Mouse (Mus musculus) G1E (cell line): ENCODE measurements around the gene Gltp. TPM values are rescaled to one million over a fixed set of nuclear protein-coding genes. Genes with fewer than 3 reads are reported as not detected.

Experiments used
- ATAC-seq: 2 replicates; pipeline ENCODE4 v1.8.0; 2016; ENCODE audit warnings: mild to moderate bottlenecking; ENCODE audit not compliant: insufficient number of reproducible peaks, poor library complexity, low FRiP score, severe bottlenecking; ENCODE audit errors: extremely low read depth
- DNase-seq: peaks from one replicate; pipeline ENCODE4 v3.0.0; 2012; ENCODE audit warnings: low spot score
- H3K27me3 ChIP-seq: 2 replicates; pipeline ENCODE4 v1.6.1; 2012; ENCODE audit warnings: mild to moderate bottlenecking, low read length, inconsistent platforms; ENCODE audit not compliant: insufficient read depth
- H3K36me3 ChIP-seq: replicated peaks from 2 replicates; pipeline ENCODE3; 2012; ENCODE audit warnings: mild to moderate bottlenecking, inconsistent platforms
- H3K4me1 ChIP-seq: 2 replicates; pipeline ENCODE4 v1.6.1; 2012; ENCODE audit warnings: low read depth, low read length, inconsistent platforms, mixed read lengths; ENCODE audit not compliant: insufficient read depth
- H3K4me3 ChIP-seq: 2 replicates; pipeline ENCODE4 v1.5.1; 2012; ENCODE audit warnings: low read depth, mild to moderate bottlenecking, inconsistent platforms, low read length, moderate library complexity, mixed read lengths
- H3K9me3 ChIP-seq: replicated peaks from 2 replicates; pipeline ENCODE4 v1.6.1; 2012; ENCODE audit warnings: inconsistent platforms
- CTCF ChIP-seq: IDR thresholded peaks from 2 replicates; pipeline ENCODE4 v1.5.1; 2012; ENCODE audit warnings: low read depth, low read length, inconsistent platforms, mixed read lengths
- GATA1 ChIP-seq: IDR thresholded peaks from 2 replicates; pipeline ENCODE4 v1.6.1; 2012; ENCODE audit warnings: borderline replicate concordance, low read length, inconsistent platforms, mixed read lengths
- GATA2 ChIP-seq: IDR thresholded peaks from 2 replicates; pipeline ENCODE4 v1.6.1; 2012; ENCODE audit warnings: low read depth, low read length, inconsistent platforms, borderline replicate concordance
- POLR2AphosphoS5 ChIP-seq: IDR thresholded peaks from 2 replicates; pipeline ENCODE4 v1.6.1; 2012; ENCODE audit warnings: low read depth, low read length, inconsistent platforms; ENCODE audit not compliant: insufficient replicate concordance
- TAL1 ChIP-seq: conservative IDR thresholded peaks from 2 replicates; pipeline ENCODE4 v1.6.1; 2012; ENCODE audit warnings: low read depth, low read length, inconsistent platforms, mixed read lengths
- polyA plus RNA-seq: library from polyadenylated mRNA; stranded (reverse); fragments of >175 nt; gene quantifications from 2 replicates; pipeline ENCODE4 v1.2.3, GENCODE M21; 2012
- total RNA-seq, 2 experiments: library from RNA; stranded (forward) in 1 of 2; stranded (reverse) in 1 of 2; fragments of 200-1000 nt in 1 of 2; fragments of >200 nt in 1 of 2; fragmentation: Nextera tagmentation in 1 of 2; gene quantifications; 2 replicates each; pipeline ENCODE4 v1.2.3; 2014 to 2017

Gltp gene
- total RNA-seq (2014; fragmentation: Nextera tagmentation) = 84.4 and 85.0 TPM in 2 replicates
- 34.6 and 34.7 TPM in 2 replicates for total RNA-seq (2017)
- 40.1 and 48.0 TPM in 2 replicates for polyA plus RNA-seq

GRCm38 (mm10) chr5:114690633-114691567, at the start of gene Gltp:
TSS of gene Gltp (minus strand) at chr5:114690984.
- ATAC-seq (peak; percentile 86), DNase-seq (peak; percentile 99)
- Histone ChIP-seq H3K9me3 (no peaks in the 10 kb centered on the region), H3K4me1 (peaks cover 47% of the 10 kb centered on the region), H3K4me3 (peak within 1 kb of the TSS; percentile 87), H3K27me3 (peaks cover 30% of the 10 kb centered on the region), H3K36me3 (peaks cover 20% of the 10 kb centered on the region)
- no peak for TF ChIP-seq GATA1
- TF ChIP-seq GATA2 = no peak
- no peak for TF ChIP-seq TAL1
- no peak for TF ChIP-seq CTCF
- no peak for TF ChIP-seq POLR2AphosphoS5

- Histone ChIP-seq H3K27me3 (no peaks in the 10 kb centered on the region), H3K9me3 (no peaks in the 10 kb centered on the region), H3K4me3 (no peak overlapping the region), H3K4me1 (peaks cover 15% of the 10 kb centered on the region; the same call in 1 of the 2 replicates), H3K36me3 (peaks cover 98% of the 10 kb centered on the region)
- ATAC-seq = no peak
- DNase-seq = no peak
- no peak for TF ChIP-seq GATA2
- no peak for TF ChIP-seq GATA1
- TF ChIP-seq TAL1 = no peak
- TF ChIP-seq POLR2AphosphoS5 = no peak
- TF ChIP-seq CTCF = no peak
These were observed 48.0 kb upstream of the Gltp start for GRCm38 (mm10) chr5:114738707-114739241.

- H3K36me3 ChIP-seq = peaks cover 97% of the 10 kb centered on the region
- DNase-seq (no peak), ATAC-seq (no peak)
- peaks cover 15% of the 10 kb centered on the region; the same call in 1 of the 2 replicates for H3K4me1 ChIP-seq
- H3K4me3 ChIP-seq = no peak overlapping the region
- no peak for TF ChIP-seq GATA1
- H3K27me3 ChIP-seq = no peaks in the 10 kb centered on the region
- no peaks in the 10 kb centered on the region for H3K9me3 ChIP-seq
These were observed 46.5 kb upstream of the Gltp start for GRCm38 (mm10) chr5:114737090-114737887.

- H3K27me3 ChIP-seq = no peaks in the 10 kb centered on the region
- H3K4me1 ChIP-seq = peaks cover 11% of the 10 kb centered on the region; the same call in 1 of the 2 replicates
- DNase-seq (no peak), ATAC-seq (no peak)
- peaks cover 99% of the 10 kb centered on the region for H3K36me3 ChIP-seq
- TF ChIP-seq GATA2 (no peak), GATA1 (no peak), CTCF (no peak), POLR2AphosphoS5 (no peak), TAL1 (no peak)
- H3K9me3 ChIP-seq = no peaks in the 10 kb centered on the region
- H3K4me3 ChIP-seq = no peak overlapping the region; the same call in 1 of the 2 replicates
These were observed 42.8 kb upstream of the Gltp start for GRCm38 (mm10) chr5:114733606-114734005.

- no peaks in the 10 kb centered on the region for H3K27me3 ChIP-seq
- TF ChIP-seq CTCF (no peak), TAL1 (no peak), POLR2AphosphoS5 (no peak), GATA1 (no peak)
- no peaks in the 10 kb centered on the region for H3K9me3 ChIP-seq
- ATAC-seq (no peak), DNase-seq (no peak)
- no peak overlapping the region for H3K4me3 ChIP-seq
- peaks cover 99% of the 10 kb centered on the region for H3K36me3 ChIP-seq
- H3K4me1 ChIP-seq = peaks cover 3% of the 10 kb centered on the region; the same call in 1 of the 2 replicates
These were observed 41.2 kb upstream of the Gltp start for GRCm38 (mm10) chr5:114731969-114732368.

GRCm38 (mm10) chr5:114731498-114731897, 40.7 kb upstream of the Gltp start:
- Histone ChIP-seq H3K27me3 (no peaks in the 10 kb centered on the region), H3K36me3 (peaks cover 98% of the 10 kb centered on the region), H3K9me3 (no peaks in the 10 kb centered on the region), H3K4me1 (peaks cover 3% of the 10 kb centered on the region; the same call in 1 of the 2 replicates), H3K4me3 (no peak overlapping the region)
- DNase-seq (no peak), ATAC-seq (no peak)
- no peak for TF ChIP-seq TAL1
- no peak for TF ChIP-seq GATA2
- TF ChIP-seq POLR2AphosphoS5 = no peak
- TF ChIP-seq GATA1 = no peak
- no peak for TF ChIP-seq CTCF
